Mouse (Mus musculus) E14TG2a.4 (cell line): ENCODE results near the gene Pitpna.

Experiments
- CTCF ChIP-seq: conservative IDR thresholded peaks from 2 replicates; pipeline ENCODE4 v1.5.1; 2014; ENCODE audit warnings: low read length
- NANOG ChIP-seq: IDR thresholded peaks from 2 replicates; pipeline ENCODE4 v1.6.1; 2014; ENCODE audit warnings: borderline replicate concordance, low read length, mixed read lengths
- POU5F1 ChIP-seq: IDR thresholded peaks from 2 replicates; pipeline ENCODE4 v1.6.1; 2014; ENCODE audit warnings: low read length, borderline replicate concordance

- TF ChIP-seq CTCF = no peak
- no peak for TF ChIP-seq NANOG
- no peak for TF ChIP-seq POU5F1
Observed at GRCm38 (mm10) chr11:75566276-75567196, 21.4 kb upstream of the Pitpna start.
